ENCODE assay signal across 27 mouse cellular contexts in the genomic region with DNA sequence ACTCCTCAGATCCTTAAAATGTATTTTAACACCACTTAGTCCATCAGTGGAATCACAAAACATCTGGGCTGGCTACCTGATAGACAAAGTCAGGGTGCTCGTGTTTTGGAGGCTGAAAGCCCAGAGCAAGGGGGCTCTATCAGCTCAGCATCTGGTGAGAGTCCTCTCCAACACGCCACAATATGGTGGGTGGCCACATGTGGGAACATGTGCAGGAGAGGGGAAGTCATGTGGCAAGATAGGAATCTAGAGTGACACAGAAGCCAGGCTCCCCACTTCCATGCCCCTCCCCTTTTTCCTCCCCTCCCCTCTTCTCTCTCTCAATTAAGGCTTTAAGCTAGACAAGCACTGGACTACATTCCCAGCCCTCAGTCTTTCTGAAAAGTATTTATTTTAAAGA. TPM values are rescaled to one million over a fixed set of nuclear protein-coding genes. Genes with fewer than 3 reads are reported as not detected.
DNase-seq lines count a peak whose midpoint lies in the region; ATAC-seq and TF ChIP-seq lines count a peak whose summit lies in the region.
"Had no signal": no experiment of that assay in that cellular context is flagged by ENCODE, and none has a peak within 500 bp of the region (broad histone marks: within the 10 kb centered on the region; RNA-seq: fewer than 3 reads in every experiment).

No protein-coding gene starts in this region.

- no peaks in the 10 kb centered on the region for H3K9me3 ChIP-seq in lung, embryonic 15.5 days
- no peaks in the 10 kb centered on the region for H3K9me3 ChIP-seq in hindbrain, postnatal 0 days (ENCODE audit: low read length)
- H3K9me3 ChIP-seq: embryonic facial prominence, embryonic 12.5 days; hindbrain, embryonic 13.5 days; intestine, embryonic 15.5 days; limb, embryonic 10.5 days; liver, embryonic 15.5 days; midbrain, embryonic 13.5 days; neural tube, embryonic 12.5 days had no signal

- H3K4me1 ChIP-seq in lung, embryonic 15.5 days = no peaks in the 10 kb centered on the region
- peaks cover 2% of the 10 kb centered on the region; the same call in 1 of the 2 replicates for H3K4me1 ChIP-seq in lung, adult 2 months (ENCODE audit: control insufficient read depth, insufficient read depth, low read length)
- no peaks in the 10 kb centered on the region for H3K4me1 ChIP-seq in hindbrain, postnatal 0 days (ENCODE audit: insufficient read depth, low read length)
- H3K4me1 ChIP-seq: embryonic facial prominence, embryonic 12.5 days; hindbrain, embryonic 13.5 days; intestine, embryonic 15.5 days; midbrain, embryonic 13.5 days; neural tube, embryonic 12.5 days had no signal

- no peak for TF ChIP-seq POLR2A in lung, adult 2 months (IDR thresholded peaks at IDR 0.05; ENCODE audit: borderline replicate concordance, extremely low read depth, low read depth, low read length)

- 0 out of 2 replicates have a peak, but pooled peaks have one; percentile 14 for ATAC-seq in lung, embryonic 15.5 days (ENCODE audit: borderline replicate concordance, extremely low read depth, low FRiP score, low TSS enrichment)
- peak; percentile 48 for ATAC-seq in inflammation-experienced regulatory T-cells, adult 6 months
- no peak for ATAC-seq in hindbrain, postnatal 0 days
- ATAC-seq: intestine, embryonic 15.5 days; lung, postnatal 0 days; midbrain, embryonic 13.5 days; Patski had no signal

- H3K27ac ChIP-seq in lung, embryonic 15.5 days = no peak overlapping the region
- no peak overlapping the region for H3K27ac ChIP-seq in hindbrain, postnatal 0 days
- H3K27ac ChIP-seq: embryonic facial prominence, embryonic 12.5 days; hindbrain, embryonic 13.5 days; intestine, embryonic 15.5 days; limb, embryonic 10.5 days; liver, embryonic 15.5 days; midbrain, embryonic 13.5 days; neural tube, embryonic 12.5 days had no signal

- no peak for DNase-seq in lung, adult 2 months
- DNase-seq in CD4-positive, CD25-positive, alpha-beta regulatory T cell, adult 2 months (ENCODE audit: low read depth, low spot score) = peak; percentile 57
- peak; percentile 39 for DNase-seq in T-cell, adult 2 months (ENCODE audit: low spot score)
- DNase-seq in adrenal gland, postnatal 14 days = no peak
- no peak for DNase-seq in cerebellum, postnatal 14 days
- no peak for DNase-seq in hindbrain, postnatal 0 days (ENCODE audit: low spot score)
- DNase-seq: adrenal gland, postnatal 25 days; cerebellum, adult 9-10 months; gastrocnemius, postnatal 36 days; heart, postnatal 14 days; kidney, adult 8-10 months; kidney, postnatal 10 days; liver; right cerebral cortex, postnatal 14 days had no signal

- H3K9ac ChIP-seq in lung, embryonic 15.5 days = no peak overlapping the region
- H3K9ac ChIP-seq in hindbrain, postnatal 0 days (replicated peaks; ENCODE audit: low read length) = no peak overlapping the region
- H3K9ac ChIP-seq: embryonic facial prominence, embryonic 12.5 days; hindbrain, embryonic 13.5 days; intestine, embryonic 15.5 days; liver, embryonic 15.5 days; midbrain, embryonic 13.5 days; neural tube, embryonic 12.5 days had no signal

- WGBS in lung, embryonic 15.5 days = 42% methylated on average over 2 of the region's 2 CpGs
- 61% methylated on average over 2 of the region's 2 CpGs for WGBS in lung, adult 2 months
- WGBS in hindbrain, postnatal 0 days = 79% methylated on average over 2 of the region's 2 CpGs

- H3K36me3 ChIP-seq in lung, embryonic 15.5 days = no peaks in the 10 kb centered on the region
- H3K36me3 ChIP-seq in hindbrain, postnatal 0 days (ENCODE audit: insufficient read depth, low read length) = no peaks in the 10 kb centered on the region
- H3K36me3 ChIP-seq: embryonic facial prominence, embryonic 12.5 days; hindbrain, embryonic 13.5 days; intestine, embryonic 15.5 days; limb, embryonic 10.5 days; liver, embryonic 15.5 days; midbrain, embryonic 13.5 days; neural tube, embryonic 12.5 days had no signal

- TF ChIP-seq CTCF in lung, adult 2 months (IDR thresholded peaks at IDR 0.05; ENCODE audit: insufficient read depth, low read length) = no peak
- no peak for TF ChIP-seq CTCF in hindbrain, postnatal 0 days (IDR thresholded peaks at IDR 0.05; ENCODE audit: low read depth)

- no peak overlapping the region for H3K4me2 ChIP-seq in lung, embryonic 15.5 days
- H3K4me2 ChIP-seq in hindbrain, postnatal 0 days (ENCODE audit: low read depth, low read length) = no peak overlapping the region
- H3K4me2 ChIP-seq: embryonic facial prominence, embryonic 12.5 days; heart, embryonic 11.5 days; hindbrain, embryonic 13.5 days; intestine, embryonic 15.5 days; liver, embryonic 15.5 days; midbrain, embryonic 13.5 days; neural tube, embryonic 12.5 days had no signal

- H3K4me3 ChIP-seq in lung, embryonic 15.5 days = no peak overlapping the region
- H3K4me3 ChIP-seq in lung, adult 2 months (replicated peaks; ENCODE audit: extremely low read depth, low read depth, low read length) = no peak overlapping the region
- H3K4me3 ChIP-seq in hindbrain, postnatal 0 days (ENCODE audit: low read length) = no peak overlapping the region
- H3K4me3 ChIP-seq: embryonic facial prominence, embryonic 12.5 days; hindbrain, embryonic 13.5 days; intestine, embryonic 15.5 days; limb, embryonic 10.5 days; liver, embryonic 15.5 days; megakaryocyte, embryonic 14.5 days; midbrain, embryonic 13.5 days; neural tube, embryonic 12.5 days had no signal

- no peaks in the 10 kb centered on the region for H3K27me3 ChIP-seq in lung, embryonic 15.5 days
- H3K27me3 ChIP-seq in hindbrain, postnatal 0 days (ENCODE audit: insufficient read depth, low read length) = no peaks in the 10 kb centered on the region
- H3K27me3 ChIP-seq: embryonic facial prominence, embryonic 12.5 days; hindbrain, embryonic 13.5 days; intestine, embryonic 15.5 days; liver, embryonic 15.5 days; megakaryocyte, embryonic 14.5 days; midbrain, embryonic 13.5 days; neural tube, embryonic 12.5 days; Patski had no signal

RNA-seq across cellular contexts. Expression of a gene that starts 20.5 kb away (rescaled TPM):
- 157 and 164 TPM in 2 replicates for polyA plus RNA-seq in lung, embryonic 15.5 days (2015; fragmentation: Nextera tagmentation; extraction: Ambion mirVana)
- polyA plus RNA-seq in lung, adult 2 months (2012; rRNA removed) = 35.5 and 38.0 TPM in 2 replicates
- polyA plus RNA-seq in inflammation-experienced regulatory T-cells, adult 6 months (2017; shearing (Covaris generic)) = 100 to 1,000 TPM in 1 of 3 experiments, 10 to 100 TPM in 2; 87.0 to 103 (median 99.4) TPM
- total RNA-seq in adrenal gland, postnatal 14 days (2021) = 43.3 and 44.6 TPM in 2 replicates
- 21.3 and 27.8 TPM in 2 replicates for total RNA-seq in hindbrain, postnatal 0 days (2014; rRNA removed)
- polyA plus RNA-seq in hindbrain, postnatal 0 days (2015; fragmentation: Nextera tagmentation; extraction: Ambion mirVana) = 87.9 and 88.6 TPM in 2 replicates

RNA-seq across cellular contexts. Expression of a gene that starts 40.1 kb away (rescaled TPM):
- 15.3 and 16.5 TPM in 2 replicates for polyA plus RNA-seq in lung, embryonic 15.5 days (2015; fragmentation: Nextera tagmentation; extraction: Ambion mirVana)
- 75.3 and 85.2 TPM in 2 replicates for polyA plus RNA-seq in lung, adult 2 months (2012; rRNA removed)
- polyA plus RNA-seq in inflammation-experienced regulatory T-cells, adult 6 months (2017; shearing (Covaris generic)) = 10 to 100 TPM; 37.9 to 62.8 (median 54.6) TPM
- 51.5 and 62.0 TPM in 2 replicates for total RNA-seq in adrenal gland, postnatal 14 days (2021)
- 13.3 and 14.3 TPM in 2 replicates for total RNA-seq in hindbrain, postnatal 0 days (2014; rRNA removed)
- polyA plus RNA-seq in hindbrain, postnatal 0 days (2015; fragmentation: Nextera tagmentation; extraction: Ambion mirVana) = 4.5 and 5.0 TPM in 2 replicates

Comparison
In these comparisons a context has a peak if more than half of its experiments do, and no peak if none do; other contexts are left out.
1. DNase-seq: peak in CD4-positive, CD25-positive, alpha-beta regulatory T cell, adult 2 months (single experiment) and T-cell, adult 2 months (single experiment); none in lung, adult 2 months (single experiment), adrenal gland, postnatal 14 days (single experiment), cerebellum, postnatal 14 days (0 of 2) and hindbrain, postnatal 0 days (single experiment).